Mouse (Mus musculus): Measurements from ENCODE around the gene Rasa2.
A peak's percentile ranks its signal among the peaks of the same experiment; 100 is the strongest.
"Not testable (repeated sequence)": the region's sequence is repeated elsewhere in the genome, so short reads cannot be mapped to it uniquely, and the experiment has no call there.

Gene Rasa2

GRCm38 (mm10) chr9:96583076-96583475, 48.3 kb downstream of the Rasa2 start:
- no peak for DNase-seq (ENCODE audit: low spot score)

- DNase-seq (ENCODE audit: low spot score), result no peak
Observed at GRCm38 (mm10) chr9:96578190-96578589, 53.2 kb downstream of the Rasa2 start.

- DNase-seq (ENCODE audit: low spot score), result no peak
Observed at GRCm38 (mm10) chr9:96577674-96578073, 53.7 kb downstream of the Rasa2 start.

GRCm38 (mm10) chr9:96573252-96573651, 58.2 kb downstream of the Rasa2 start:
- DNase-seq (ENCODE audit: low spot score), result no peak

- no peak for DNase-seq (ENCODE audit: low spot score)
Observed at GRCm38 (mm10) chr9:96572754-96573153, 58.7 kb downstream of the Rasa2 start.

GRCm38 (mm10) chr9:96566470-96566996, 64.9 kb downstream of the Rasa2 start:
- no peak for DNase-seq (ENCODE audit: low spot score)

GRCm38 (mm10) chr9:96563501-96563900, 67.9 kb downstream of the Rasa2 start:
- no peak for DNase-seq (ENCODE audit: low spot score)

- DNase-seq (ENCODE audit: low spot score), result no peak
Observed at GRCm38 (mm10) chr9:96559148-96559547, 72.3 kb downstream of the Rasa2 start.

- no peak for DNase-seq (ENCODE audit: low spot score)
Observed at GRCm38 (mm10) chr9:96558594-96558993, 72.8 kb downstream of the Rasa2 start.

- no peak for DNase-seq (ENCODE audit: low spot score)
Observed at GRCm38 (mm10) chr9:96554095-96554494, 77.3 kb downstream of the Rasa2 start.

GRCm38 (mm10) chr9:96545410-96545809, 86.0 kb downstream of the Rasa2 start:
- no peak for DNase-seq (ENCODE audit: low spot score)

- peak; percentile 42 for DNase-seq (ENCODE audit: low spot score)
Observed at GRCm38 (mm10) chr9:96543643-96544640, 87.5 kb downstream of the Rasa2 start.

GRCm38 (mm10) chr9:96538916-96539315, 92.5 kb downstream of the Rasa2 start:
- no peak for DNase-seq (ENCODE audit: low spot score)

- peak; percentile 46 for DNase-seq (ENCODE audit: low spot score)
Observed at GRCm38 (mm10) chr9:96537615-96537919, 93.8 kb downstream of the Rasa2 start.

- peak; percentile 48 for DNase-seq (ENCODE audit: low spot score)
Observed at GRCm38 (mm10) chr9:96536895-96537614, 94.4 kb downstream of the Rasa2 start.

GRCm38 (mm10) chr9:96536093-96536492, 95.3 kb downstream of the Rasa2 start:
- not testable (repeated sequence) for DNase-seq (ENCODE audit: low spot score)

- DNase-seq (ENCODE audit: low spot score), result no peak
Observed at GRCm38 (mm10) chr9:96535431-96535830, 96.0 kb downstream of the Rasa2 start.

- no peak for DNase-seq (ENCODE audit: low spot score)
Observed at GRCm38 (mm10) chr9:96534256-96534655, 97.2 kb downstream of the Rasa2 start.

- no peak for DNase-seq (ENCODE audit: low spot score)
Observed at GRCm38 (mm10) chr9:96533476-96533875, 97.9 kb downstream of the Rasa2 start.

GRCm38 (mm10) chr9:96532531-96532930, 98.9 kb downstream of the Rasa2 start:
- DNase-seq (ENCODE audit: low spot score), result no peak

GRCm38 (mm10) chr9:96530674-96531081, 100.7 kb downstream of the Rasa2 start:
- peak; percentile 31 for DNase-seq (ENCODE audit: low spot score)

- DNase-seq (ENCODE audit: low spot score), result no peak
Observed at GRCm38 (mm10) chr9:96529961-96530673, 101.3 kb downstream of the Rasa2 start.
